Mouse (Mus musculus) macrophage (primary cell): Measurements from ENCODE around the gene Hbb-bh2. TPM values are rescaled to one million over a fixed set of nuclear protein-coding genes. Genes with fewer than 3 reads are reported as not detected.

Experiments used
- H3K27ac ChIP-seq: fragments of 350-480 bp; formaldehyde crosslinking; 2 replicates; pipeline ENCODE4 v1.9.0; 2021
- H3K36me3 ChIP-seq: fragments of 350-480 bp; formaldehyde crosslinking; 2 replicates; pipeline ENCODE4 v1.9.0; 2021; ENCODE audit errors: inconsistent target
- H3K4me3 ChIP-seq: fragments of 350-480 bp; formaldehyde crosslinking; 2 replicates; pipeline ENCODE4 v1.9.0; 2021; ENCODE audit errors: inconsistent target
- H3K79me2 ChIP-seq: fragments of 350-480 bp; formaldehyde crosslinking; 2 replicates; pipeline ENCODE4 v1.9.0; 2021; ENCODE audit errors: inconsistent target
- WGBS: methylation state at CpG from one replicate; pipeline ENCODE4 v1.1.7; 2026; ENCODE audit warnings: inconsistent platforms; ENCODE audit not compliant: missing documents; 5-methylcytosine and 5-hydroxymethylcytosine counted together
- polyA plus RNA-seq: library from polyadenylated mRNA; stranded (reverse); fragments of 250-400 nt; gene quantifications from 3 replicates; pipeline ENCODE4 v1.2.4, GENCODE M21; 2018; ENCODE audit warnings: inconsistent platforms
- total RNA-seq, 78 experiments: library from RNA; depleted of rRNA; stranded (reverse); fragments of 250-400 nt; gene quantifications; 1 replicate in 9 of 78; 2 replicates in 24 of 78; 3 replicates in 43 of 78; 4 replicates in 2 of 78; pipeline ENCODE4 v1.2.4; 2018; ENCODE audit warnings: inconsistent platforms in 56 of 78

Gene Hbb-bh2
- not detected for total RNA-seq (2018; cell fraction: chromatin; rRNA removed)
- total RNA-seq (2018; cell fraction: cytosol; rRNA removed), result not detected
- total RNA-seq (2018; cell fraction: nucleus; rRNA removed), result not detected
- polyA plus RNA-seq, result not detected in 3 replicates

DNA sequence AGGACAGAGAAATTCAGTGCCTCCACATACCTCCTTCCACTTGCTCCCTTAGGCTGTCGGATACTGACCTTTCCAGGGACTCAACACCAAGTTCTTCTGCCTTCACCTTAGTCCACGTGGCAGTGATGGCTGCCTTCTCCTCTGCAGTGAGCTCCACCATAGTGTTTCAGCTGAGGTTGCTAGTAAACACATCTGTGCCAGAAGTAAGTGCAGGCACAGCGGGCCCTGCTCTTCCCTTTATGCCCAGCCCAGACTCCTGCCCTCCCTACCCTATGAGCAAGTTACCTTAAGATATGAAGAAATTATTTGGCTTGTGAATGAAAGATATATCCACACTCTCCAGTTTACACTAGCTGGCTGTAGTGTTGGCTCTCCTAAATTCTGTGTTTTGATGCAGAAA, at the start of gene Hbb-bh2:
TSS of gene Hbb-bh2 (minus strand) at position 253 of the 400 bp plus-strand sequence.
- Histone ChIP-seq H3K27ac (no peak within 1 kb of the TSS), H3K36me3 (no peaks in the 10 kb centered on the region), H3K4me3 (no peak within 1 kb of the TSS), H3K79me2 (no peaks in the 10 kb centered on the region)
- 76% methylated on average over 3 of the region's 3 CpGs for WGBS

DNA sequence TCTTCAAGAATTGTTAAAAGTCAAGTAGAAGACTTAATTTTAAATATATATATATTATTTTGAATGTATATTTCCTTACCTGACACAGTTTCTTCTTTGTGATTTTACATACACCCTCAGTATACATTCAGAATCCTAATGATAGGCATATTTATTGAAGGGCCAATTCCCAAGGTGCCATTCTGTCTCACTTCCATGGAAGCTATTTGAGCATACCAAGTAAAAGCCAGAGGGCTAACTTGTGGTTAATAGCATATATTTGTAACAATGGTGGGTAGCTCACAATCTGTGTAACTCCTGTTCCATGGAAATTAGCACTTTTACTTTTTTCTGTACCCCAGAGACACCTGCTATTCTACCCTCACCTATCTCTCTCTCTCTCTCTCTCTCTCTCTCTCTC, 45.8 kb upstream of the Hbb-bh2 start, which contains the start of gene Olfr66:
TSS of gene Olfr66 (minus strand) at position 101 of the 400 bp plus-strand sequence.
- H3K27ac ChIP-seq, result no peak within 1 kb of the TSS
- no peaks in the 10 kb centered on the region for H3K36me3 ChIP-seq
- H3K79me2 ChIP-seq, result no peaks in the 10 kb centered on the region
- no peak within 1 kb of the TSS for H3K4me3 ChIP-seq

DNA sequence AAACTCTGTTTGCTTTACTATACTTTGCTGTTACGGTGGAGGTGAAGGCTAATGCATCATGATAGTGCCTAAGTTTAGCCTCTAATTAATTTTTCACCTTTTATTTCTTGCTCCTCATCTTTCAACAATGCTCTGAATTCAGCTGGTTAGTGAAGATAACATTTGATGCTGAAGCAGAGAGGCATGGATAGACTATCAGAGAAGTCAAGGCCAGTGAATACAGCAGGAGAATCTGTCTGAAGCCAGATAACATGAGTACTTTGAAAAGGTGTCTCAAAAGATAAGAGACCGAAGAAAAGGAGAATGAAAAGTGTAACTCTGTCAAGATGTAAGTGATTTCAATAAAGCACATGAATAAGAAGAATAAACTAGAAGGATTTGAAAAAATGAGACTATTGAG, 36.8 kb upstream of the Hbb-bh2 start:
- Histone ChIP-seq H3K4me3 (no peak overlapping the region), H3K36me3 (no peaks in the 10 kb centered on the region), H3K27ac (no peak overlapping the region), H3K79me2 (no peaks in the 10 kb centered on the region)
- 96% methylated on average over 2 of the region's 2 CpGs for WGBS

DNA sequence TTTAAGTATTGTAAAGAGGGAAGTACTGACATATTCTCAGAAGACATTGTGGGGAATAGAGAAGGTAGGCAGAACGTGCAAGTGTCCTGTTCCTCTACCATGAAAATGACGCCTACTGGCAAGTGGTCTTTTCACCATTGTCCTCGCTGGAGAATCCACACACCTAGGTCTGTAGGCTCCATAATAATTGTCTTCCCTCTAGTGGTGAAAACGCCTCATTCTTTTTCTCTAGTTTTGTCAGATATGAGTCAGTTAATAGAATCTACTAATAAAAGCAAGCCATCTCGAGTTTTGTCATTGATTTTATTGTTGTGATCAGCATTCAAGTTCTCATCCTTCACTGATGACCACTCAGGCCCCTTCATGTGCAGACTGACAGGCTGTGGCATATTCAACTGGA, 34.1 kb upstream of the Hbb-bh2 start:
- Histone ChIP-seq H3K4me3 (no peak overlapping the region), H3K79me2 (no peaks in the 10 kb centered on the region), H3K27ac (no peak overlapping the region), H3K36me3 (no peaks in the 10 kb centered on the region)
- 55% methylated on average over 5 of the region's 5 CpGs for WGBS

DNA sequence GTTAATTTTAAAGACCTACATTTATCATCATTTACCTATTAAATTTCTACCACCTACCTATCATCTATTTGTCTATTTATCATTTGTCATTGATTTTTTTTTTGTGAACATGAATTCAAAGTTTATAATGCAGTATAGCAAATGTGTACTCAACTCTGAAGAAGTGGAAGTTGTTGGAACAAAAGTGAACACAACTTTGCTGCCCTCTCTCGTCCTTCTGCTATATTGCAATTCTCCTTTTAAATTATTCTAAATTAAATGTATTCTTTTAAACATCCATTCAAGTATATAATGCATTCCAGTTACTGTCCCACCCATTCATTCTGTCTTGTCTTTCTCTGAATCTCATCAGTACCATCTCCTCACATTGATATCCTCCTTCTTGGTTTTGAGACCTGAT, 32.7 kb upstream of the Hbb-bh2 start:
- WGBS, result 0% methylated on average over 1 of the region's 1 CpGs
- H3K4me3 ChIP-seq, result no peak overlapping the region
- no peaks in the 10 kb centered on the region for H3K79me2 ChIP-seq
- no peak overlapping the region for H3K27ac ChIP-seq
- H3K36me3 ChIP-seq, result no peaks in the 10 kb centered on the region

DNA sequence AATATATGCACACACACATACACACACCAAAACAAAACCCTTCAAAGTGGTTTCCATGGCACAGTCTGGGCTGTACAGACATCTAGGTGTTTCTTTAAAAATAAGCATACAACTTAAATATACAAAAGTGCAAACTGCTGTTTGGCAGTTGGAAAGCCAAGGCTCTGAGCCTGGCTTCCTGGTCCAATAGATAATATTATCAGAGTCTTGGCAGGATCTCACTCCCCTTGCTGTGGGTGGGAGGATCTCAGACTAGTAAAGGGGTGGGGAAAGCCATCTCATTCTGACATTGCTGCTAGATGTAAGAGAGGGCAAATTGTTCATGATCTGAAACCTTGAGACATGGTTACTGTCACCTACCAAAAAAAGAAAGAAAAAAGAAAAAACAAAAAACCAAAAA, 30.3 kb upstream of the Hbb-bh2 start:
- Histone ChIP-seq H3K79me2 (no peaks in the 10 kb centered on the region), H3K36me3 (no peaks in the 10 kb centered on the region), H3K27ac (no peak overlapping the region), H3K4me3 (no peak overlapping the region)

DNA sequence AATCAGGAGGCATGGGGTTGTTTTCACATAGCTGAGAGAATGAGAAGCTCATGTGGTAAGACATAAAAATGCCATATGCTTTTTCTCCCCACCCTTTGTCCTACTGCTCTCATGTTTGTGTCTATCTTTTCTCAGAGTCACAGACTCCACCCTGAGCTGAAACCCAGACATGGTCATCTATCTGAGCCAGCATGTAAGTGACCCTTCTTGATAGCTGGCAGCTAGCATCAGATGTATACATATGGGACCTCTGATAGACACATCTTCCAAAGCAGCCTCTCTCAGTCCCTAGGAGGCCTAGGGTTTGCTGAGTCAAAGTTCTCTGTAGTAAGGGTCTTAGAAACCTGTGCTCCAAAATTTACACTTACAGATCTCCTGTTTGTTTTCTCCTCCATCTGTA, 25.4 kb upstream of the Hbb-bh2 start:
- no peaks in the 10 kb centered on the region for H3K79me2 ChIP-seq
- H3K4me3 ChIP-seq, result no peak overlapping the region
- H3K27ac ChIP-seq, result no peak overlapping the region

DNA sequence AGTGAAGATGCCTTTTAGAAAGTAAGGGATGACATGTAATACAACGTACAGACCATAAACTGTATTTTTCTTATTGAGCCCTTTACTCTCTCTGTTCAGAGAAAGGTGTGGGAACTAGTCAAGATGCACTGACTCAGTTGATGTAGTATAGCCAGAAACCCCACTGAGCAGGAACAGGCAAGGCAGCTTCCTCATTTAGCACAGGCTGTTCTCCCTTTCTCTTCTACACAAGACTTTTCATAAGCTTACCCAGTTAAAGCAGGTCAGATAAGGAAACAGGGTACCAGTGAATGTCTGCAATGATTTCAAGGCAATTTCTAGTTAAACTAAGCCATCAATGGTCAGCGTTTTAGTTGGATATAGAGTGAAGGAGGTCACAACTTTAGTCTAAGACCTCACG, 21.2 kb upstream of the Hbb-bh2 start:
- WGBS, result 64% methylated on average over 3 of the region's 3 CpGs
- H3K79me2 ChIP-seq, result no peaks in the 10 kb centered on the region
- H3K36me3 ChIP-seq, result no peaks in the 10 kb centered on the region
- no peak overlapping the region for H3K4me3 ChIP-seq
- no peak overlapping the region for H3K27ac ChIP-seq

More for the DNA sequence above, 25.4 kb upstream of the Hbb-bh2 start:
- H3K36me3 ChIP-seq, result no peaks in the 10 kb centered on the region

DNA sequence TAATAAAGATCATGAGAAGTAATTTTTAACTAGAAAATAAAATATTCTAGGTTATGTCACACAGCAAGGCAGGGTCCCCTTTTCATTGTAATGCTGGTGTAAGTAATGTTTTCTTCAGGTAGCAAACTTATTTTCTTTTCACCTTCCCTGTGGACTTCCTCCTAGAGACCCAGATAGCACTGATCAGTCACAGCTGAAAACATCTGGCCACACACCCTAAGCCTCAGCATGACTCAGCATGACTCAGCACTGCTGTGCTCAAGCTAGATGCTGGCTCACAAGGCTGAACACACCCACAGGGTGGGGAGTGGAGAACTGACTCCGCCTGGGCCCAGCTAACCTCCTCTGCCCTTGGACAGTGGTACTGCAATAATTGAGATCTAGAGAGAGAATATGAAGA, 20.5 kb upstream of the Hbb-bh2 start:
- Histone ChIP-seq H3K27ac (no peak overlapping the region), H3K79me2 (no peaks in the 10 kb centered on the region), H3K4me3 (no peak overlapping the region), H3K36me3 (no peaks in the 10 kb centered on the region)
- 17% methylated on average over 1 of the region's 1 CpGs for WGBS

DNA sequence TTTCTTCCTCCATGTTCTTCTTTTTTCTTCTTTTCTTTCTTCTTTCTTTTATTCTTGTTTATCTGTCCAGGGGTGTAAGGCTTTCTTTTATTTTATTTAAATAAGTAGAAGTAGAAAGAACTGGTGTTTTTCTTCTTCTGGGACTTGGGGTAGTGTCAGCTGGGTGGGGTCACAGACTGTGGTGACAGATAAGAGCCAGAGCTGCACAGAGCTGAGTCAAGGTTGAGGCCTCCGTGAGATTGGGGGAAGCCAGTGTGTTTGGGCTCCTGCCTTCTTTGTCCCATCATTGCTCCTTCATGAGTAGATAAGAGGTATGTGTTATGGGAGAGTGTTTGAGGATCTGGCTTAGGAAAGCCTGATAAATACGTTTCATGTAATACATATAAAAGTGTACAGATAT, 18.8 kb upstream of the Hbb-bh2 start:
- 46% methylated on average over 2 of the region's 2 CpGs for WGBS
- Histone ChIP-seq H3K79me2 (no peaks in the 10 kb centered on the region), H3K36me3 (no peaks in the 10 kb centered on the region), H3K4me3 (no peak overlapping the region), H3K27ac (no peak overlapping the region)

DNA sequence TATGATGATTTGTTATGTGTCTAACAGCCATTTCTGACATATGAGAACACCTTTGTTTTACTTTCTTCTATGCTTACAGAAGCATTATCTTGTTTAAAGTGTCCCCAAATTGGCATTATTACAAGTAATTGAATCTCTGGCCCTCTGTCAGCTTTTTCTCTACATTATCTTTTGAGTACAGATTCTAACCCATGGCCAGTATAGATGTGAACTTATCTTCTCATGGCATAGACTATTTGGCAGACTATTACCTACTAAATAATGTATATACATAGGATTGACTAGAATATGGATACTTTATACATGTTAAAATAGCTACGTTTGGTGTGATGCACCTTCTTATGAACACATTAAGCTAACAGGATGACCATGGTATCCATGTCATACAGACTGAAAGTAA, 14.3 kb upstream of the Hbb-bh2 start:
- H3K36me3 ChIP-seq, result no peaks in the 10 kb centered on the region
- 87% methylated on average over 1 of the region's 1 CpGs for WGBS
- no peak overlapping the region for H3K4me3 ChIP-seq
- H3K79me2 ChIP-seq, result no peaks in the 10 kb centered on the region
- H3K27ac ChIP-seq, result no peak overlapping the region

DNA sequence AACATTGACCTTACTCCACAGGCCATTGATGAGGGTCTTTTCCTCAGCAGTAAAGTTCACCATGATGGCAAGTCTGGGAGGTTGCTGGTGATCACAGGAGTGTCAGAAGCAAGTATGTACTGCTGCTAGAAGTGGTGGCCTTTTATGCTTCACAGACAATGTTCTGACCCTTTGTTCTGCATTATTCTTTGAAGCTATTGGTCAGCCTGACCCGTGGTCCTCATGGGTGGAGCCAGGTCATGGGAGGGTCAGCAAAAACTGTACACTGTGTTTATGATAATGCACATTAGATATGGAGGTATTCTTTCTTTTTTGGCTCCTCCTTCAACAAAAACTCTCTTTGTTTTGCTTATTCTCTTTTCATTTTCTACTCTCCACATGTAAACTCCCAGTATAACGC, 12.8 kb upstream of the Hbb-bh2 start, which contains the start of gene Hbb-y:
TSS of gene Hbb-y (minus strand) at position 127 of the 400 bp plus-strand sequence.
- H3K4me3 ChIP-seq, result no peak within 1 kb of the TSS
- WGBS, result 92% methylated on average over 2 of the region's 2 CpGs
- H3K27ac ChIP-seq, result no peak within 1 kb of the TSS
- H3K79me2 ChIP-seq, result no peaks in the 10 kb centered on the region
- no peaks in the 10 kb centered on the region for H3K36me3 ChIP-seq

DNA sequence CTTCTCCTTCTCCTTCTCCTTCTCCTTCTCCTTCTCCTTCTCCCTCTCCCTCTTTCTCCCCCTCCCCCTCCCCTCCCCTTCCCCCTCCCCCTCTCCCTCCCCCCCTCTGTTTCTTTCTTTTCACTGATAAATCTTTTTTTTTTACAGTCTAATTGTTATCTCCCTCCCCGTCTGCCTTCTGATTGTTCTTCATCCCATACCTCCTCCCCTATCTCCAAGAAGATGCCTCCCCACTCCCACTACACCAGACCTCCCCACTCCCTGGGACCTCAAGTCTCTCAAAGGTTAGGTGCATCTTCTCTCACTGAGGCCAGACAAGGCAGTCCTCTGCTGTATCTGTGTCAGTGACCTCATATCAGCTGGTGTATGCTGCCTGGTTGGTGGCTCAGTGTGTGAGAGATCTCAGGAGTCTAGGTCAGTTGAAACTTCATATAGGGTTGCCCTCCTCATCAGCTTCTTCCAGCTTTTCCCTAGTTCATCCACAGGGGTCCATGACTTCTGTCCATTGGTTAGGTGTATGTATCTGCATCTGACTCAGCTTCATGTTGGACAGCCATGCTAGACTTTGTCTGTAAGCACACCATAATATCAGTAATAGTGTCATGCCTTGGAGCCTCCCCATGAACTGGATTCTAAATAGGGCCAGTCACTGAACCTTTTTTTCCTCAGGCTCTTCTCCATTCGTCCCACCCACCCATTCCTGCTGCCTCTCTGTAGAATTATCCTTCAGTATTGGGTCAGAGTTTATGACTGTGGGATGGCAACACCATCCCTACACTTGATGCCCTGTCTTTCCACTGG, 4.4 kb upstream of the Hbb-bh2 start:
- no peaks in the 10 kb centered on the region for H3K36me3 ChIP-seq
- WGBS, result 64% methylated on average over 1 of the region's 2 CpGs
- H3K79me2 ChIP-seq, result no peaks in the 10 kb centered on the region
- no peak overlapping the region for H3K4me3 ChIP-seq
- H3K27ac ChIP-seq, result no peak overlapping the region

DNA sequence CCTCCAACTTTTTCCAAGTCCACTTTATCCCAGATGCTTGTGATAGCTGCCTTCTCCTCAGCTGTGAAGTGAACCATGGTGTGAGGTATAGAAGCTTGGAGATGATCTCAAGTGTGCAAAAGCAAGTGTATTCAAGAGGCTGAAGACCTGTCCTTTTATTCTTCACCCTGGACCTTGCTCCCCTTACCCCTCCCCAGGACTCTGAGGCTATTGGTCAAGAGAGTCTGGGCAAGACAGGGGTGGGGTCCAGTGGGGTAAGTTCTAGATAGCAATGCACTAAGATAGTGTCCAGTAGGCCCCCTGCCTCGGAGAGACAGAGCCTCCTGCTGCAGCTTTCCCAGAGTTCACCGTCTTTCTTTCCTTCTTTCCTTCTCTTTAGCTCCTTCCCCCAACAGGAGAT, 2.7 kb upstream of the Hbb-bh2 start, which contains the start of gene Hbb-bh1:
TSS of gene Hbb-bh1 (minus strand) at position 131 of the 400 bp plus-strand sequence.
- no peak within 1 kb of the TSS for H3K27ac ChIP-seq
- H3K4me3 ChIP-seq, result no peak within 1 kb of the TSS
- H3K79me2 ChIP-seq, result no peaks in the 10 kb centered on the region
- 96% methylated on average over 2 of the region's 2 CpGs for WGBS
- H3K36me3 ChIP-seq, result no peaks in the 10 kb centered on the region

DNA sequence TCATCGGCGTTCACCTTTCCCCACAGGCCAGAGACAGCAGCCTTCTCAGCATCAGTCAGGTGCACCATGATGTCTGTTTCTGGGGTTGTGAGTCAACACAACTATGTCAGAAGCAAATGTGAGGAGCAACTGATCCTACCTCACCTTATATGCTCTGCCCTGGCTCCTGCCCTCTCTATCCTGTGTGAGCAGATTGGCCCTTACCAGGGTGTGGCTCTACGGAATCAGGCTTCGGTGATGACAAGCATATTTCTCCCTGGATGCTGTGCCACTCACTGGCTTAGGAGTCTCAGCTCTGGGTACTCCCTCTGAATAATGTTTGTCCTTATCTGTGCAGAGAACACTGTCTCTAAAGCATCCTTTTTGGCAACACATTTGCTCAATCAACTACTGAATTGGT, 12.5 kb downstream of the Hbb-bh2 start, which contains the start of gene Hbb-bs:
TSS of gene Hbb-bs (minus strand) at position 289 of the 400 bp plus-strand sequence.
- H3K27ac ChIP-seq, result no peak within 1 kb of the TSS
- no peaks in the 10 kb centered on the region for H3K79me2 ChIP-seq
- no peak within 1 kb of the TSS for H3K4me3 ChIP-seq
- no peaks in the 10 kb centered on the region for H3K36me3 ChIP-seq
- 100% methylated on average over 4 of the region's 4 CpGs for WGBS
